Mouse (Mus musculus) cerebellum, postnatal 36 days (tissue): ENCODE data around the gene Gtsf2.
"Not testable (repeated sequence)": the region's sequence is repeated elsewhere in the genome, so short reads cannot be mapped to it uniquely, and the experiment has no call there.

Experiments used
- DNase-seq, 2 experiments: peaks; one replicate each; pipeline ENCODE4 v3.0.0; 2021 to 2022; ENCODE audit warnings: mixed read lengths in 2 of 2

Gene Gtsf2

DNA sequence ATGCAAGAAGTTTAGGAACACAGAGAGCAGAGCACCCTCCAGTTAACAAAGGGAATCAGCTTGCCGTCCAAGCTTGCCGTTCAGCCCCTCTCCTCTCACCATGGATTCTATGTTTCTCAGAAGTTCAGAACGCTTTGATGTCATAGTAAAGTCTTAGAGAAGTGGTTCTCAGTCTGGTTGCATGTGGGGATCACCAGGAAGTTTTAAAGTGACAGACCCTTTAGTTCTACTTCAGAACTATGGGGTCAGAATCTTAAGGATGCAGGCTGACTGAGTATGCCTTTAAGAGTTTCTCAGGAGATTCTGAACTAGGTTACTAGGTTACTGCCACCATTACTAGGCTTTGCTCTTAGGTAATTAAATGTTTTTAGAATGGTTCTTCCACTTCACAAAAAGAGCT lies at the start of gene Gtsf2:
Gene Gtsf2 (minus strand): TSS at position 101 of the 400 bp plus-strand sequence.
- no peak for DNase-seq

DNA sequence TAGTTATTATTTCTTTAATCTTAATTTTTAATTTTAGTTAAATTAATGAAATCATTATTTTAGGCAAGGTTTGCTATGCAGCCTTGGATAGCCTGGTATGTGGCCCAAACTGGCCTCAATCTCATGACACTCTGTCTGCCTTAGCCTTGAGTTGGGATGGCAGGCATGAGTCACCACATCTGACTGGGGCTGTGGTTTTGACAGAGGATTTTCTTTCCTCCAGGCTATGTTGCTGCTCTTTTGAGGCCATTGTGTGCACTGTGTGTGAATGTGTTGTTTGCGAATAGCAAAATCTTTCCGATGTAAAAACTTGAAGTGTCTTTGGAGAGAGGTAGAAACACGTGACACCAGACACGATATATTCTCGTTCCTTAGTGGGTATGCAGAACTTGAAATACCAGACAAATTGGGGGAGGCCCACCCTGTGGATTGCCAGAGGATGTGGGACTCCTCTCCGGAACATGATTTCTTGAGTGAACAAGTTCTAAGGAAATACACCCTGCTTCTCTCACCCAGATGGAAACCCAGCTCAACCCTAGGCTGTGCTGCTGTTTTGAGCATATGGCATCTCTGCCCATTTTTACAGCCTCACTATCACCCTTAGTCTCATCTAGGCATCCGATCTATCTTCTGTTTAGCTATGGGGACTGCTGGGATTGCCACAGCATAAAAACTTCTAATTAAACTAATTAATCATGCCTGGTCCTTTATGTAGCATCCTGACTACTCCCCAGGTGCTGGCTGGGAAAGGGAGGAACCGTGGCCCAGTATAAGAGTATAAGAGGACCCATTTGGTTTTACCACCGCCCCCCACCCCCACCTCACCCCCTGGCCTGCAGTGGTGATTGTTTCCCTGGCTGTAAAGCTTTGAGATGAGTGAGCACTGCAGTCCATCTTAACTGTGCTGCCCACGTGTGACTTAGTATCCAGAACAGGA lies 48.2 kb upstream of the Gtsf2 start:
- no peak for DNase-seq

DNA sequence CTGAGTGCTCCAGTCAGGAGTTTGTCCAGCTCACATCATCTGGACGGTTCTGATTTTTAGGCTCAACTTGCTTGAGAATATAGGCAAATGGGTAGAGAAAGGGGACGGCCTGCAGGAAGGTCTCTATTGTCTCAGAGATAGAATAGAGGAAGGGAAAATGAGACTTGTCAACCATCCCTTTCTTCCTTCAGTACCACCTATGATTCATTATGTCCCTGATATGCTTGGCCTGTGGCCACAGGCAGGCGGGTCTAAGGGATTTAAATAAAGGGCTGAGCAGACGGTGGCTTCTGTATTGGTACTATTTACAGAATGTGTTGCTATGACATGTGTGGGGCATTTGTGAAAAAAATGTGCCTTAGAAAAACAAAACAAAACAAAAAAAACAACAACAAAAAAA lies 40.1 kb upstream of the Gtsf2 start:
- no peak for DNase-seq

DNA sequence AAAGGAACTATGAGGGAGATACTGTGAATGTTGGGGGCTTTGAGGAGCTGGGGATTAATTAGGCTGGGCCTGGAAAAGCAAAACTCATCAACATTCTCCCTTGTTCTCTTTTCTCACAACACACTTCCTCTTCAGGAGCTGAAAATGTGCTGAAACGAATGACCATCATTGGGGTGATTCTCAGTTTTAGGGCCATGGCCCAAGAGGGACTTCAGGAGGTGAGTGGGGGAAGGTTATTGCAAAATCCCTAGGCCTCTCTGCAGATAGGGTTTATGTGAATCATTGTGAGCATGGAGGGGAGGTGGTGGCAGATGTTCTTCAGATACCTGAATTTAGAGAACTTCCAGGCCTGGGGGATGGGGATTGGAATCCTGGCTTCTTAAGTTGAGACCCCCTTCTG lies 38.4 kb upstream of the Gtsf2 start:
- no peak for DNase-seq

- no peak for DNase-seq
Measured at GRCm38 (mm10) chr15:103485106-103485505, 36.8 kb upstream of the Gtsf2 start.

DNA sequence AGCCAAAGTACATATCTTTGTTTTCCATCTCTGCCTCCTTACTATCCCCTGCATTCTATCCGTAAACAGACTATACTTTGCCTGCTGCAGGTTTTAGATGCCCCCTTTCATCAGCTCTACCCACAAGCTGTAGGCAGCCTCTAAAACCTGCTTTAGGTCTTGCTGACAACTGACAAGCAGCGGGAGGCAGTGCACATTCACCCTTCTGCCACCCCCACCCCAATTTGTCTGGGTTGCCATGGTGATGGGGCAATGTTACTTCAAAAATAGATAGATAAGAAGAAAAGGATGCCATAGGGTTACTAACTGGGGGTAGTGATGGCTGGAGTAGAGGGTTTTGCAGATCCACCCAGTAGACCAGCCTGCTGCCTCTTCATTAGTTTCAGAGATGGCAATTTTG lies 36.2 kb upstream of the Gtsf2 start:
- no peak for DNase-seq

- no peak for DNase-seq
Measured at GRCm38 (mm10) chr15:103482488-103482887, 34.2 kb upstream of the Gtsf2 start.

DNA sequence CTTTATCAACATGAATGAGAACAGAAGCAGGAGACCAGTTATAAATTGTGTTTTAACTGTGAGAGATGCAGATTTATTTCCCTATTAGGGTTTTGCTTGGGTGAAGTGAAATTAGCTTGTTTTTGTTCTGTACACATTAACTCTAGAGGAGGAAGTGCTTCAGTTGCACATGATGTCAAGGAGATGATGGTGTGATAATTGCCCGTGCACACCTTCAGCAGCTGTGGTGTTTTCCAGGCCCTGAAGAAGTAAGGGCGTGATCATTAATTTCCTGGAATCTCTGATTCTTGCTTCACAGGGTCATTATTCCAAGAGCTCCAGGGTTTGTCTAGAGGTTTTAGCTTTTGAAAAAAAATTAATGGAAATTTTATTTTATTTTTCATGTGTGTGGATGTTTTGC lies 31.9 kb upstream of the Gtsf2 start:
- DNase-seq, result no peak

DNA sequence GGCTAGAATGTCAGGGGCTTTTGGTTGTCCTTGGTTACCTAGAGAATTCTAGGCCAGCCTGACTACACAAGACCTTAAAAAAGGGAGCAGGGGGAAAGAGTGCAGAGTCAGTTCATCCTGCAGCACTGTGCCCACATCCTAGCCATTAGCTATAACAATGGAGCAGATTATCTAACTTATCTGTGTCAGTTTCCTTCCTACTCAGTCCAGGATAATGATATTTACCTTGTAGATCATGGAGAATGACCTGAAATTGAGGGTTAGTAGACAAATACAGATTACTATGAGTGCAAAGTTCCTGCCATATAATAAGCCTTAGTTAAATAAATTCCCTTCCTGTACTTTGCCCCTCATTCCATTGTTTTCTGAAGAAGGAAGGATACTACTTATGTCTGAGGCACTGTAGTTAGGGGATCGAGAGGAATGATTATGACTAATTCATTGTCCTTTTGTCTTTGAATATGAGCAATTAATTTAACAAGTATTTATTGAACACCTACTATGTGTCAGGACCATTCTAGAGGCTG lies 30.9 kb upstream of the Gtsf2 start:
- no peak for DNase-seq

GRCm38 (mm10) chr15:103473769-103474168 lies 25.5 kb upstream of the Gtsf2 start:
- DNase-seq, result no peak

- DNase-seq, result no peak
Measured at GRCm38 (mm10) chr15:103473182-103473581, 24.9 kb upstream of the Gtsf2 start.

DNA sequence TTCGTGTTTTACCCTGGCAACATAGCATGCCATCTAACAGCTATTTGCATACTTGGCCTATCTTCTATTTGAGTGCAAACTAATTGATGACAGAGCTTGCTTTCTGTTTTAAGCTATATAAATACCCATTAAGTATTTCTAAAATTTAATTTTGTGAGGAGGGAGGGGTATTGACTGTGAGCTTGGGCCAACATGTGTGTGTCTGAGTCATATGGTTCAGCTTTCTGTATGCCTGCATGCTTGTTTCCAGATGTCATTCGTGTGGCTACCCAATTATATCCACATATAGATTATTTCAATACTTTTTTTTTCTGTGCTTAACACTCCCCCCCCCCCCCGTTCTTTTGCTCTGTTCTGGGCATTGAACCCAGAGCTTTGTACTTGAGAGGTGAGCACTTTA lies 24.0 kb upstream of the Gtsf2 start:
- no peak for DNase-seq

GRCm38 (mm10) chr15:103471488-103472194 lies 23.4 kb upstream of the Gtsf2 start:
- no peak for DNase-seq

DNA sequence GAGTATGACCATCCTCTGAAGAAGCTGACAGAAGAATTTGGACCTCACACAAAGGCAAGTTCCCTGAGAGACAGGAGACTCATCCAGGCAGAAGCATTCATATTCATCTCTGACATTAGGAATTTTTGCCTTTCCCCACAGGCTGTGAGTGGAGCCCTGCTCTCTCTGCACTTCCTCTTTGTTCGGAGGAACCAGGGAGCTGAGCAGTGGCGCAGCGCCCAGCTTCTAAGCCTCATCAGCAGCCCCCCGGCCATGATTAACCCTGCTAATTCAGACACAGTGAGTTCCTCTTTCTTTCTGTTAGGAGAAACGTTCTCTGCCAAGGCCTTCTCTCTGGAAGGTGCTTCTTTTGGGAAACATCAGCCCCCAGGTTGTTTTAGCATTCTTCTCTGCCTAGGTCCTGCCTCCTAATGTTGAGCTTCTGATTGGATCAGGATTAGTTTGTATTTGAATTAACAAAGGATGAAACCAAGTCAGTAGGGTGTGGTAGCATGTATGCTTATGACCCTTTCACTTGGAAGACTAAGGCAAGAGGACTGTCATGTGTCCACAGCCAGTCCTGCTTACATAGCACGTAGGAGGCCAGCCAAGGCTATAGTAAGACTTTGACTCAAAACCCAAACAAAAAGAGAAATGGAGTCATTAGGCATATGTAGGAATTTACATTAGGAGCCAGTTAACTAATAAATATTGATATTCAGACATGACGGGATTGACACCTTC lies 14.4 kb upstream of the Gtsf2 start:
- no peak for DNase-seq

DNA sequence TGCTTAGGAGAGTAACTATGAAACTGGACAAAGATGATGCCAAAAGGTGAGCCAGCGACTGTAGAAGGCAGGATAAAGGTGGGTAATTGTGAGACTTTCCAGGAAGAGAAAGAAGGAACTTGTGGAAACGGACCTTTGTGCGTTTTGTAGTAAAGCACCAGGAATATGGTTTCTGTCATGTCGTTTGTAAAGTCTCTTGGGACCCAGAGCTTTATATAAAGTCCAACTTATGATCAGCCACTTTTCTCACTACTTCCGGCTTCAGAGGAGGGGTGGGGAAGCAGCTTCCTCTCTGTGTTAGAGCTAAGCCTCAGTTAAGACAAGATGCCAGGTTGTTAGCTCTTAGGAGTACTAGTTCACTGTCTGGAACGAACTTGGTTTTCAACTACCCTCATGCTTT lies 6.2 kb upstream of the Gtsf2 start:
- no peak for DNase-seq

DNA sequence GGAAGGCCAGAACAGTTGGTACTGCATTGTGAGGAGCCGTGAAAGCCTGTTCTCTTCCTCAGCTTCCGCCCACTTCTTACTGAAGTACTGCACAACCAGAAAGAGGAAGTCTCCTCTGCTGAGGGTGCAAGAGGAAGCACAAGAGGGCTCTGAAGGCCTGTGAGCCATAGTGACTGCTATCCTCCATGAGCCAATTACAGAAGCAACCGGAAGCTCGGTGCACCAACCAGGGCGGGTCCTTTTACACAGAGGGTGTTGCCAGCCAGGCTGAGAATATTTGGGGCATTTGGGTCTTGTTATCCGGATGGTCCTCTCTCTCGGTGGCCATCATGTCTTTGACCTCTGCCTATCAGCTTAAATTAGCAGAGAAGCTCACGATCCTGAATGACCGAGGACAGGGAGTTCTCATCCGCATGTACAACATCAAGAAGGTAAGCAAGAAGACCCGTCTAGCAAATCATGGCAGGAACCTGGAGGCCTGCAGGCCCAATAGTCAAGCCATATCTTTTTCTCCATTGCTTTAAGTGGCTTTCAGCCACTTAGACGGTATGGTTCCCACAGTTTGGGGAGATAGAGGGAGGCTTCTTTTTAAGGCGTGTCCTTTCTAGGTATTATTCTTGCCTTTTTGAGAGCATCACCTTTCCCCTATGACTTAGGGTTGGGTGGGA lies 5.4 kb upstream of the Gtsf2 start, which contains the start of gene Nckap1l:
Gene Nckap1l (plus strand): TSS at position 244 of the 668 bp plus-strand sequence.
- DNase-seq, result no peak

DNA sequence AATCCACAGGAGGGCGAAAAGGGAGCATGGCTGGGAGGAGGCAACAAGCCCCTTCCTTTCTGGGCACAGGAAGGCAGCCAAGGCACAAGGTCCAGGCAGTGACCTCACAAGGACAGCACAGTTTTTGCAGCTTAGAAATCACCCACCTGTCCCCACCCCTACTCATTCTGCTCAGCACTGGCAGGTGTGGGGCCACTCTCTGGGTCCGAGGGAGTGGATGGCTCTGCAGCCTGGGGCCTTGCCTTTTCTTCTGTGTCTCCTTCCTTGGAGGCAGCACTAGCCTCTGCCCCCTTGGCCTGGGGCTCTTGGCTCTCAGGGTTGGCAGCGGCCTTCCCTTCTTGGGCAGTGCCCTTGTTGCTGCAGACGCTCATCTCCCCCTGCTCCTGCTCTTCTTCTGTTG lies 2.3 kb downstream of the Gtsf2 start:
- not testable (repeated sequence) for DNase-seq

DNA sequence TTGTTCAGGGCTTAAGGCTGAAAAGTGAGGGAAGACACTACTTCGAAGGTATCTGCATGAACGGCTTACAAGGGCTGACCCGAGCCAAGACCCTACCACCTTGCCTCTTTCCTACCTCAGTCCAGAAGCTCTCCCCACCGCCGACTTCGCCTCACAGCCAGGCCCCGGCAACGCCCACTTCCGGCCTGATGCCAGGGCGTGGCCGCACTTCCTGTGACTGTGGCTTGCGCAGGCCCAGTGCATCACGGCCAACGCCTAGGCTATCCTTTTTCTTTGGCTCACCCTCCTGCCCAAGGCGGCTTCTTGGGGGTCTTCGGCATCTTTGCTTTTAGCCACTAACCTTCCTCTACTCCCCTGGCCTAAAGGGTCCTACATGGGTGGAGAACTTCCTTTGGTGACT lies 18.0 kb downstream of the Gtsf2 start, which contains the start of gene Gtsf1:
Gene Gtsf1 (minus strand): TSS at position 230 of the 400 bp plus-strand sequence.
- no peak for DNase-seq

DNA sequence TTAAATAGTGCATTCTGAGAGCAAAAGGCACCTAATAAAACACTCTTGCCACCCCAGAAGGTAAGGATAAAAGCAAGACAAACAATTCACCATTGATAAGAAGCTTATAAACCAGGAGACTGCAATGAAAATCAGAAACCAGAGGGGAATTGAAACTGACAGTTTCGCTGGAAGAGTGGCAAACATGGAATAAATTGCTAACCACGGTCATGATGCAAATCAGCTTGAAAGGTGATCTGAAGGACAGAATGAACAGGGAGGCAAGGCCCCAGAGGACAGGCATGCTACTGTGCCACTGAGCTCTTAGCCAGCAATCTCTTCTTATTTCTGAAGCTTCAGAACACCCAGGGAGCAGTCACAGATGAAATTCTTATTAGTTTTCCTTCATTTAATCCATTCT lies 21.3 kb downstream of the Gtsf2 start:
- DNase-seq, result no peak

GRCm38 (mm10) chr15:103405586-103405985 lies 42.7 kb downstream of the Gtsf2 start:
- not testable (repeated sequence) for DNase-seq

DNA sequence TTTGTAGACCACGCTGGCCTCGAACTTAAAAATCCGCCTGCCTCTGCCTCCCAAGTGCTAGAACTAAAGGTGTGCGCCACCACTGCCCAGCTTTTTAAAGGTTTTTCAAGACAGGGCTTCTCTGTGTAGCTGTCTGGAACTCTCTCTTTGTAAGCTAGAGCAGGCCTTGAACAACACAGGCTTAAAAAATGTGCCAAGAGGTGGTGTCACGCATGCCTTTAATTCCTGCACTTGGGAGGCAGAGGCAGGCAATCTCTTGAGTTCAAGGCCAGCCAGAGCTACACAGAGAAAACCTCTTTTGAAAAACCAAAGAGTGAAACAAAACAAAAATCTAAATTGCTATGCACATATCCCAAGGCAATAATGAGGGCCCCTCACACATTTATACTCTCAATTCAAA lies 46.9 kb downstream of the Gtsf2 start:
- DNase-seq, result no peak

- DNase-seq, result no peak
Measured at GRCm38 (mm10) chr15:103393577-103393976, 54.7 kb downstream of the Gtsf2 start.
